Mouse (Mus musculus) stomach, embryonic 16.5 days (tissue): ENCODE measurements around the gene Purb. TPM values are rescaled to one million over a fixed set of nuclear protein-coding genes. Genes with fewer than 3 reads are reported as not detected.

Experiments
- microRNA-seq: library from miRNA; unstranded; fragments of <30 nt; microRNA quantifications from one replicate; pipeline ENCODE4, GENCODE M21; 2016
- polyA plus RNA-seq: library from polyadenylated mRNA; unstranded; fragments of >200 nt; fragmentation: Nextera tagmentation; extraction: Ambion mirVana; gene quantifications from 2 replicates; pipeline ENCODE4 v1.2.1, GENCODE M21; 2015

The Purb gene
- polyA plus RNA-seq, 1 experiment from 2014 or later: 30.9 TPM

Small RNAs within 50 kb of the gene (microRNA-seq; reads per million reads assigned to microRNA genes)
- not detected for gene Gm22123

Other genes with a start within 250 kb of the Purb start
- gene Npc1l1, start 245.8 kb downstream of the Purb start, polyA plus RNA-seq: 3.5 and 3.8 TPM in 2 replicates
- 85.2 and 87.6 TPM in 2 replicates for gene Ddx56, start 208.1 kb downstream of the Purb start, polyA plus RNA-seq
- gene Tmed4, start 201.0 kb downstream of the Purb start, polyA plus RNA-seq: 119 and 122 TPM in 2 replicates
- 134 and 137 TPM in 2 replicates for gene Ogdh, start 184.3 kb downstream of the Purb start, polyA plus RNA-seq
- gene Zmiz2, start 86.8 kb downstream of the Purb start, polyA plus RNA-seq: 9.8 and 10.2 TPM in 2 replicates
- 4,720 and 4,955 TPM in 2 replicates for gene Ppia, start 60.5 kb downstream of the Purb start, polyA plus RNA-seq
- 357 and 363 TPM in 2 replicates for gene H2afv, start 31.5 kb downstream of the Purb start, polyA plus RNA-seq
- gene Myo1g, start 45.0 kb upstream of the Purb start, polyA plus RNA-seq: 3.5 and 3.9 TPM in 2 replicates
- gene Ccm2, start 71.0 kb upstream of the Purb start, polyA plus RNA-seq: 64.9 and 66.5 TPM in 2 replicates
- 7.2 and 9.4 TPM in 2 replicates for gene Nacad, start 130.1 kb upstream of the Purb start, polyA plus RNA-seq
- gene Tbrg4, start 150.2 kb upstream of the Purb start, polyA plus RNA-seq: 40.4 and 44.0 TPM in 2 replicates
- not detected in 2 replicates for gene Wap, start 162.7 kb upstream of the Purb start, polyA plus RNA-seq
- gene Ramp3, start 182.6 kb upstream of the Purb start, polyA plus RNA-seq: 6.0 and 6.4 TPM in 2 replicates